Mouse (Mus musculus): ENCODE data around the gene Polr3b.

Polr3b gene

DNA sequence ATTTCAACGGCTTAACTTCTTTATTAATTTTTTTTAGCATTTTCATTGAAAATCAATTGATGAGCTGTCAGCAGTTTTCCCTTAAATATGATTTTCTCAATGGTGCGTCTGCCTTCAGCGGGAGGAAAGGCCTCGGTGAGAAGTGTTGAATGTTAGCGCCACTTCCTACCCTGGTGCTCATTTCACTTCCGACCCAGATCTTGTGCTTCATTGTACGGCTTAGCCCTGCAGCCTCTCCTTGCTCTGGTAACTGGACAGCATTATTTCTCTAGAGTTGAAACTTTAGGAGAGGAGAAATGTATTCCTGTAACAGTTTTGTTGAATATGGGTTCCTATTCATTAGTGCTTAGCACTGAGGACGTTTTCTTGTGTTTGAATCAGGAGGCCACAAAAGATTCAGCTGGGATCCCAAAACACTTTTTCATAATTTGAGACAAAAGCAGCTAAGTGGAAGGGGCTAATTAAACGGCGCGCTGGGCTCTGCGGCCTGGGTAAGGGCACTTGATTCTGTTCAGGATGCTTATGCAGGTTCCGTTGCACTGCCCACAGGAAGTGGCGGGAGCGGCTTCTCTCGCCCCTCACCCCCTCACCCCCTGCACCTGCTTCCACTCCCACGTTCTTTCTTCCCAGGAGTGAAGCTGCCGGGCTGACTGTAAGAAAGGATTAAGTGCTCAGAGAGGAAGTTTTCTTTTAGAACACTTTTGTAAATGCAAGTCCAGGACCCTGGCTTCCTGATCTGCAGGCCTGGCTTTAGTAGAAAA lies 36.2 kb downstream of the Polr3b start:
- DNase-seq (ENCODE audit: low read depth in 1 of 2, low spot score in 2 of 2) = no peak

DNA sequence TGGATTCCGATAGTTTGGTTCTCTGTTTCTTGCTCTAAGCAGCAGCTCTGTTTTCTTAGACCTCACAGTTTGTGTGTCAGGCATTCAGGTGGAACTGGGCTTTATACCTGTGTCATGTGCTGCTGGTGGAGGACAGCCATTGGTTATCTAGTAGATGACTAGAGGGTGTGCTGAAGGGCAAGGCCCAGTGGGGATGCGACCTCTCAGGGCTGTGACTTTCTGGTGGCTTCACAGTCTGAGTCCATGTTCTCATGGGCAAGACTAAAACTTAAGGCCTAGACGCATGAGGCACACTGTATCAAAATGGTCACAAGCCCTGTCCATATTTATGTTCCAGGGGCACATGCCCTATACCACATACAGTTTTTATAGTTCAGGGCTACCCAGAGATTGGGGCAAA lies 37.2 kb downstream of the Polr3b start:
- DNase-seq (ENCODE audit: low read depth in 1 of 2, low spot score in 2 of 2) = no peak

DNA sequence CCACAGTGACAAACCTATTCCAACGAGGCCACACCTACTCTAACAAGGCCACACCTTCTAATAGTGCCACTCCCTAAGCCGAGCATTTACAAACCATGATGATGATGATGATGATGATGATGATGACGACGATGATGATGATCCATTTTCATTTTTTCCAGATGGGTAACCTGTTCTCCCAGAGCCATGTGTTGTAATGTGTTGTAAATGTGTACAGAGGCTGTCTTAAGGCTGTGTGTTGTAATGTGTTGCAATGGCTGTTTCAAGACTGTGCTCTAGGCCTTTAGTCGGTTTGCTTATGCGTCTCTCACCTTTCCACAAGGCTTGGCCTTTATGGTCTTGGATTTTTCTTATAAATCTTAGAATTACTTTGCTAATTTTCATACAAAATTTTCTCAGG lies 40.0 kb downstream of the Polr3b start:
- no peak for DNase-seq (ENCODE audit: low read depth in 1 of 2, low spot score in 2 of 2)

DNA sequence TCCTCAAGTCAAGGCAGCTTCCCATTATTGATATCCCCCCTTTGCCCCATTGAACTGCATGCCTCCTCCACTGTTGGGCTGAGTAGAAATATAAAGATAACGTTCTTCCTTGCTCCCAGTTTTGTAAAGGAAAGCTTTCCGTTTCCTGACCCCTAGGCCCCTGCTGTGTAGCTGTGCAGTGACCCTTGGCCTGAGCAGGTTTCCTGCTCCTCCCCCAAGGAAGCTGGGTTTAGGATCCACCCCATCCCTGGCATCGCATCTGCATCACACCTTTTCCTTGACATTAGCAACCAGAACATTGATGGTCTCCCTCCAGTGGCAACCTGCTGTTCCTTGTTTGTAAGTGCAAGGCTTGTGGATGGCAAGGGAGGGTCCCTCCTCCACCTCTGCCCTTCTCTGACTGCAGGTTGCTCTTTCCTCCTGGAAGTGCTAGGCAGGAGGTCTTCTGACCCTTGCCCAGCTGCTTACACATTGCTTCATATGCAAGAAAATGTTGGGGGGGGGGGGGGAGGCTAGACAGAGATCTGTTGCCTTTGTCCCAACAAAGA lies 43.7 kb downstream of the Polr3b start:
- DNase-seq (ENCODE audit: low read depth in 1 of 2, low spot score in 2 of 2) = no peak

DNA sequence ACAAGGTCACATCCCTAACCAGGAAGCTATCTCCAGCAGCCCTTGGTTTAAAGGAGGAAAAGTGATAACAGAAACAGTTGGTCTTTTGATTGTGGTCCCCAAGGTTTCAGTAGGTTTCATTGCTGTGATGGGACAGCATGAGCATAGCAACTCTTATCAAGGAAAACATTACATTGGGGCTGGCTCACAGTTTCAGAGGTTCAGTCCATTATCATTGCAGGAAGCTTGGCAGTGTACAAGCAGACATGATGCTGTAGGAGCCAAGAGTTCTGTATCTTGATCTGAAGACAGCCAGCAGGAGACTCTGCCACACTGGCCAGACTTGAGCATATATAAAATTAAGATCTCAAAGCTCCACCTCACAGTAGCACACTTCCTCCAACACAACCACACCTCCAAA lies 53.6 kb downstream of the Polr3b start:
- no peak for DNase-seq (ENCODE audit: low read depth in 1 of 2, low spot score in 2 of 2)

DNA sequence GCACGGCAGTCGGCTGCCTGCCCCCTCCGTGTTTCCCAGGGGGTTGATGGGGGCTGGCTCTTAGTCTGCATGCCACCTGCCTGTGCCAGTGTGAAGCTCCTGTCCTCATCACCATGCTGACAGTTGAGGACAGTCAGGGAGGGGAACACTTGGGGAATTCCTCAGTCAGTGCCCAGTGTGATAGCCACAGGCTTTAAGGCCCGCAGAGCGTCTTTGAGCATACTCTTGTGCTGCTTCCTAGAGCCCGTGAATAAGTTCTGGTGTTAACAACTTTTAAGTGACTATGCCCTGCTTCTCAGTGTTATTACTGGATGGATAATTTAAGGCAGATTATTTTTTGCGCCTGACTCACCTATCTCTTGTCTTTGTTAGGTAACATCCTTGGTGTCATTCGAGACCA lies 54.4 kb downstream of the Polr3b start:
- DNase-seq (ENCODE audit: low read depth in 1 of 2, low spot score in 2 of 2) = no peak

DNA sequence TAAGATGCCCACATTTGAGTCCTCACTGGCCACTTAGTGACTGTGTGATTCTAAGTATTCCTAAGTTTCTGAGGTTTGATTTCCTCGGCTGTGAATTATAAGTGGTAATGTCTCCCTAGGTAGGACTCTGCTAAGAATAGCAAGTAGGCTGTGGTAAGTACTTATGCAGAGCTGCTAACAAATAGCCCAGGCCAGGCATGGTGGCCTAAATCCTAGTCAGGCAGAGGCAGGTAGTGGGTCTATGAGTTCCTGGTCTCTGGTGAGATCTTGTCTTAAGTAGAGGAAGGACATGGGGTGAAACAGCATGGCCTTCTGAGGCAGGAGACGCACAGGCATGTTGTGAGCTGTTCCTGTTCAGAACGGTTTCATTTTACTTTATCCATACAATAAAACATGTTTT lies 55.8 kb downstream of the Polr3b start:
- no peak for DNase-seq (ENCODE audit: low read depth in 1 of 2, low spot score in 2 of 2)

DNA sequence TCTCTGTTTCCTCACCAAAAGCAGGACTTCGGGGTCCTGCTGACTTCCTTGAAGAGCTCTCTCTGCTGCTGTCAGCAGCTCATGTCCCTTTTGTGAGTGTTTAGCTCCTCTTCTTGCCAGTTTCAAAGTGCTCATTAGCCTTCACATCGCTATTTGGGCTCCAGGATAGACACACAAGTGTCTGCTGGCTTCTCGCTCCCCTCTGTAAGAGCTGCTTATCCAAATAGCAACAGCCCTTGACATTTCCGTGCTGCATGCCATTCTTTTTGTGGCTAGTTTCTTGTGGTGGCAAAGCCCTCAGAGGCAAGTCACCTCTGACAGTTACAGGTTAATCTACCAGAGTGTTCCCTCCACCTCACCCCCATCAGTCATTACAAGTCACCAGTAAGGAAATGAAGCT lies 56.3 kb downstream of the Polr3b start:
- no peak for DNase-seq (ENCODE audit: low read depth in 1 of 2, low spot score in 2 of 2)

DNA sequence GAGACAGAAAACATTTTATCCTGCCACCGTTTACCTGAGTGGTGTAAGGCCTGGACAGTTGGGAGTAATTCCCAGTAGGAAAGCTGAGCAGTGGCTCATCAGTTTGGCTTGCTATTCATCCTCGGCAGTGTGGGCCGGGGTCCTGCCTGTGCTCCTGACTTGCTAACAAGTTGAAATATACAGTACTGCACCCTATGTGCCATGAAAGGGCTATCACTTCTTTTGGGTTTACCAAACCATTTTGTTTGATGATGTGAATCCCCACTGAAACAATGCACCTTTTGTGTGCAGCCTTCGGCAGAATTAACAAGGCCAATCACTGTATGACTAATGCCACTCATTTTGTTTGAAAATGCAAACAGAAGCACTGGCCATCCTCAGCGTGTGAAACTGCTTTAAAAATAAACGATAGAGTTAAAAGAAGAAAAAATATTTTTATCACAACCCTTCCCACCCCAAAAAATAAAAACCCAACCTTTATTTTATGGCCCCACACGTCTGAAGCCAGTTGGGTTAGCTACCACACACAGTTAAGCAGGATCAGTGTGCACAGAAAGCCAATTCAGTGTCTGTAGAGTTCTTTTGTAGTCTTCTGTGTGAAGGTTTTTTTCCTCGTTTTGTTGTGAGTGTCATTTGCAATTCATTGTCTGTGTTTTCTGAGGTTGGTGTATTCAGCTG lies 63.5 kb downstream of the Polr3b start:
- DNase-seq (ENCODE audit: low read depth in 1 of 2, low spot score in 2 of 2) = no peak

DNA sequence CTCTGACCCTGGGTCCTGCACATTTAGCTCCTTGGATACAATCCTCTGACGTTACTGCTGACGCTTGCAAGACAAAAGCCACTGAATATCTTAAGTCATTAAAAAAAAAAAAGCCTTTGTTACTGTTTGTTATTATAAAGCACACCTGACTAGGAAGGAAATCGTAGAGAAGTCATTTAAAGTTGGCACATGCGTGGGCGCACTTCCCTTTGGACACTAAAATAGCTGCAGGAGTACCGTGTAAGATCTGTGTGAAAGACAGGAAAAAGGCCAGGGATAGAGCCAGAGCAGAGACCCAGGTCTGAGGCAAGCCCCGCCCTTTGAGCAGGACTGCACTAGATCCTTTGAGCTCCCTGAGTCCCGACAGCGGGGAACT lies 64.0 kb downstream of the Polr3b start:
- no peak for DNase-seq (ENCODE audit: low read depth in 1 of 2, low spot score in 2 of 2)

DNA sequence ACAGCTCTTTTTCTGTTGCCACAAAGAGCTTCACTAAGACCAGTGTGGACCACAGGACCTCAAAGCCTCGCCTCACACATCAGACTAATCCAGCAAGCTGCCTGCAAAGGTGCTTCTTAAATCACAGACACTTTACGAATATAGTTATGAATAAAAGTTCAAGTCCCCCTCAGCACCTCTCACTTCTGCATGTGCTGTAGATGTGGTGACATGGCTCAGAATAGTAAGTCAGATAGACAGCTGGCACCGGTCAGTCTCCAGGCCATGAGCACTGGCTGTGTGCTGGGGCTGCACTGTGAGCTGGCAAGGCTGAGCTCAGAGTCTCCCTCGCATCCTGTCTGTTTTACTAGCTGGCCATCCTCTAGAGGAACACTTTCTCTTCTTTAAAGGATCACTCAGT lies 64.6 kb downstream of the Polr3b start:
- DNase-seq (ENCODE audit: low read depth in 1 of 2, low spot score in 2 of 2) = no peak

DNA sequence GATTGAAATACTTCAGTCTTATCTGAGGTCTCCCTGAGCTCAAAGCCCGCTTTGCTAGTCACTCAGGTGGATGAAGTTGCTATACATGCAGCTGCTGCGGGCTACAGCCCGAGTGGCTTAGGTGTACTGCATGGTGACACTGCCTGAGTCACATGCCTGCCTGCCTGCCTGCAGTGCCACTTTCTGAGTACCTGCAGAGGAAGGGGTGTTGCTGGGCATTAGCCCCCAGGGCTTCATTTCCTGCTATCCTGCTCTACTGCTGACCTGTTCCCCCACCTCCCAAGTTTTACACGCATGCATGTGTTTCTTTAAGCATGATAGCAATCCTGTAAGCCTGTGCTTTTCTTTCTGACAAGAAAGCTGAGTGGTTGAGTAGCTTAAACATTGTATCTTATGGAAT lies 65.6 kb downstream of the Polr3b start:
- DNase-seq (ENCODE audit: low read depth in 1 of 2, low spot score in 2 of 2) = no peak

DNA sequence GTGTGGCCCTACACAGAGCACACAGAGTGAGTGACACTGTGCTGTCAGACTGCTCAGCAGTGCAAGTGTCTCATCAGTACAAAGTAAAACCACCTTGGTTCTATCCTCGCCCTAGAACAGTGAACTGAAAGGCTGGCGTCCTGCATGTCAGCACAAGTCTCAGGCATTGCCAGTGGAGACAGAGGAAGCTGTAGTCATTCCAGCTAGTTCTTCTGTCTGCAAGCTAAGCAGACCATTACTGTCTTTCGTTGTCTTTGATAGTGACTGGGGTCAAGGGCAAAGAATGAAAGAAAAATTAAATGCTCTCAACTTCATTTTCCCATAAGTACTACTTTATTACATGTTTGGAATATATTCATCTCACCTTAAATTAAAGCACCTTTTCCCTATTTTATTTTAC lies 67.8 kb downstream of the Polr3b start:
- DNase-seq (ENCODE audit: low read depth in 1 of 2, low spot score in 2 of 2) = no peak

DNA sequence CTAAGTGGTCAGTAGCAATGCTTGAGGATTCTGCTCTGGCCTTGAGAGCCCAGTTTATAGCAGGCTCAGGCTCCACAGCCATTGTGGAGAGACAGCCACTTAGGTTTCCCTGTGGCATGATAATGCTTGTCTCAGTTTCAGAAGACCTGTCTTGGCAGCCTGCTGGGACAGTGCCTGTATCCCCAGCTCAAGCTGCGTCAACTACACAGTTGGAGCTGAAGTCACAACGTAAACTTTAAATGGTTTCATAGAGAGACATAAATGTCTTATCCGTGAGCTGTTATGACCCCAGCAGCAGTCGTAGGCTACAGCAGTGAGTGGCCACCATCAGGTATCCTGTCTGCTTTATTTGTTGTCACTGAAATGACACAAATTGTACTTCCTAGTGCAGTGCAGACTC lies 68.7 kb downstream of the Polr3b start:
- no peak for DNase-seq (ENCODE audit: low read depth in 1 of 2, low spot score in 2 of 2)

DNA sequence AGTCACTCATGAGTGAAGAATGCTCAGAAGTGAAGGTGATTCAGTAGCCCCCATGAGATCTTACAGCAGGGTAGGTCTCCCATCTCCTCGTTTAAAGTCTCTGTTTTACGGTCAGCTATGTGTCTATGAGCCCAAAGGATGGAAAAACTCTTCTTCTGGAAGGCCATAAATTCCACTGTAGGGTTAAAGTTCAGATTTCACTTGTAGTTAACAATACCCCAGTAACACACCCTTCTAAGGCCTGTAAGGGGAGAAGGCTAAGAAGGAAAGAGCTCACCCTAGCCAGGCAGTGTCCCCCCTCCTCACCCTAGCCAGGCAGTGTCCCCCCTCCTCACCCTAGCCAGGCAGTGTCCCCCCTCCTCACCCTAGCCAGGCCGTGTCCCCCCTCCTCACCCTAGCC lies 69.6 kb downstream of the Polr3b start:
- no peak for DNase-seq (ENCODE audit: low read depth in 1 of 2, low spot score in 2 of 2)

DNA sequence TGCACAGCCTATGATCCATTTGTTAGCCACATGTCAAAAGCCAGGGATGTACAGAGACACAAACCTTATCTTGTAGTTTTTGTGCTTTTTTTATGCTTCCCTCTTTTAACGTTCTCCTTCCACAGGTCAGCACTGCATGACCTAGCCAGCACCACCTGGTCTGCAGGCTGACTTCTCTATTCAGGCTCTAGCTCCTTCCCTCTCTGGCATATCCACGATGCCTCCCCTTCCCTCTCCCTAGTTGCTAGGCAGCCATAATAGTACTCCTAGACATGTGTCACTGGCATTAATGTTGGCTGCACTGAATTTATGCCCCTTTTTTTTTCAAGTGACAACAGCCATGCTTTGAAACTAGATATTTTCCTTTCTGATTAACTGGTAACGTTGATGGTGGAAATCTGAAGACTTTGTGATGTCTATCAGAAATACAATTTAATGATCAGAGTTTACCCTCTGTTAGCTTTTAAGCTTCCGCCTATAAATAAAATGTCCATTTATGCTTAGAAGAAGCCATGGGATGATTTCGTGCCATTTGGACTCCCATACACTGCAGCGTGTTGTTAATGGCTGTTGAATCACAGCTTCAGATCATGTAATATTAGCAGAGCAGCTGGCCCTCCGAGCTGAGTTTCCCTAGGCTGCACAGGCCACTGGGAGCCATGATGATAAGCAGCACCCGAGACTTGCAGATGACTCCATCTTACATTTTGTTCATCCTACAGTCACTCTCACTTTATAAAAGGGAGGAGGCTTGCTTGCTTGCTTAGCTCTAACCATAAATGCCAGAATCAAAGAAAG lies 71.9 kb downstream of the Polr3b start:
- no peak for DNase-seq (ENCODE audit: low read depth in 1 of 2, low spot score in 2 of 2)

DNA sequence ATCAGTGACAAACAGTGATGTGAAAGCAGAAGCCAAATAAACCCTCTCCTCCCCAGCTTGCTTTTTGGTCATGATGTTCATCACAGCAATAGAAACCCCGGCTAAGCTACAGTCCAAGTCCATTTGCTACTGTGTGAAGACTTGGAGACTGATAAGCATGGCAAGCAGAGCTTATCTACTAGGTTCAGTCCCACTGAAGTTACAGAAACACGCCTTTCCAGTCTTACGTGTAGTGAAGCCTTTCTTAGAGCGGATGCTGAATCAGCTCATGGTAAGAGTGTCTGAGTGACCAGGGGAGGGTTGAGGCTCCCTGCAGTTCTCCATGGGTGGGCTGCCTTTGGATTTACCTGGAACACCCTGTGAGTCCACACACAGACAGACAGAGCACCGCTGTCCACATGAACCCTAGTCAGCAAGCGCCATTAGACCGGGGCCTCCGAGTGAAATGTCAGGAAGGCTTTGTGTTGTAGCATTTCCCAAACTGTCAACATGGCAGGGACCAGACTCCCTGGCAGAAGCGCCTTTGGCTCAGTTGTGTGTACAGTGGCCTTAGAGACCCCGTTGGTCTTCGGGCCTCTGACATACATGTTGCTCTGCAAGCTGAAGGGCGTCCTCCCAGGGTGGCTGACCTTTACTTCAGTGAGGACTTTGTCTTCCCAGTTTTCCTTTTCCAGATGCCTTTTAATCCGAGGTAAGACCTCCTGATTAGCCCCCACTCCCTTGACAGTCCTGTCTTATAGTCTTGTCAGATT lies 78.3 kb downstream of the Polr3b start:
- no peak for DNase-seq (ENCODE audit: low read depth in 1 of 2, low spot score in 2 of 2)

DNA sequence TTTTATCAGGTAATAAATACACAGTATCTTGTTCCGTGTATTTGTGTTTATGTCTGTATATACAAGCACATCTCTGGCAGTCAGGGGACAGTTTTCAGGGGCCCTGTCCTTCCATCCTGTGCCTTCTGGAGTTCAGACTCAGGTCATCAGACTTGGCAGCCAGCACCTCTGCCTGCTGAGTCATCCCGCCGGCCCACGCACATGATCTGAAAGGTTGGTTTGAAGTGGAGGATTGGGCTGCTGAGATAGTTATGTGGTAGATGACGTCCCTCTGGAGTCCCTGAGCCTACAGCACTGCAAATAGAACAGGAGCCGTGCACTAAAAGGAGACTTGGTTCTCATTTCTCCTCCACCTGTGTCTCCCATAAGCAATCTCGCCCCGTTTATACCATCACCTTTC lies 79.0 kb downstream of the Polr3b start:
- no peak for DNase-seq (ENCODE audit: low read depth in 1 of 2, low spot score in 2 of 2)

DNA sequence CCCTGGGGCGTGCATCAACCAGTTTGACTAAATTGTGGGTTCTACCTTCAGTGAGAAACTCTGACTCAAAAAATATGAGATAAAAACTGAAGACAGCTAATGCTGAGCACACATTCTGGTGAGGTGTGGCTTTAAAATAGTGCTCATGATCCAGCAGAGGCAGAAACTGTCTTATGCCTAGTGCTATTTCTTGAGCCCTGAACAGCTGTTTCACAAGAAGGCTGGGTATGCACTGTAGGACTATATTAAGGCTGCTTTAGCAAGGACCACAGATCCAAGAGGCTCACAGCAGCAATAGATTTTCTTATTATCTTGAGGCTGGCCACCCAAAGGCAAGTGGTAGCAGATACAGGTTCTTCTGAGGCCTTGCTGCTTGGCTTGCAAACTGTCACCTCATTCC lies 80.0 kb downstream of the Polr3b start:
- no peak for DNase-seq (ENCODE audit: low read depth in 1 of 2, low spot score in 2 of 2)

DNA sequence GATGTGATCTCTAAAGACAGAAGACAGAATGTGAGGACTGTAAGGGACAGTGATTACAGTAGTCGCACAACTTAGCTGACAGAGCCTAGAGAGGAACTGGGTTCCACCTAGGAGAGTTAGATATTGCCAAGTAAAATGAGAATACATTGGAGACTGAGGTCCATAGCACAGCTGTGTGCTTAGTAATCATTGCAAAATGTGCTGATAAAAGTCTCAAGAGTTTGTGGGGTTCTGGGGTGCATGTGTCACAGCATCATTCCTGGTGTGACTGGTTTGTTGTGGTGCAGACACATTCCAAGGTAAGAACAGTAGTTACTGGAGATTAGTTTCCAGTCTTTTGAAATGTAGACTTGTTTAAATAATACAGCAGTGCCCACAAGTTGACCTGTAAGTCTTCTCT lies 82.5 kb downstream of the Polr3b start:
- DNase-seq (ENCODE audit: low read depth in 1 of 2, low spot score in 2 of 2) = no peak

DNA sequence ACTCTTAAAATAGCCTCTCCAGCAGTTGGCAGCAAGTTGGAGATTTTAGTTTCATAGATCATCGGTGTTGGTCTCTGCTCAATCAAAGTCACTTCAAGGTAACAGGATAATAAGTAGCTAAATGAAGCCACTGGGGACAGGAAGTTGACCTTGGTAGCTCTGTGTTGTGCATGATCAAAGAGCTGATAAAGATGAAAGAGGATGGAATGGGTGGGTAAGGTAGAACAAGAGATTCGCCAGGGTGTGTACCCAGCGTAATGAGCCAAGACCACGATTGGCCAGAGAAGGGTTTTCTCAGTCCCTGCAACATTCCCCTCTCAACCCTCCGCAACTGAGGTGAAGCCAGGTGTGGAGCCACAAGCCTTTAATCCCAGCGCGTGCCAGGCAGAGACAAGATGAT lies 83.1 kb downstream of the Polr3b start:
- DNase-seq (ENCODE audit: low read depth in 1 of 2, low spot score in 2 of 2) = no peak
